Mouse (Mus musculus) kidney, adult 2 months (tissue): ENCODE measurements around the gene Pcyox1.

ENCODE experiments used
- CTCF ChIP-seq: fragments of 200-500 bp; conservative IDR thresholded peaks from 2 replicates; pipeline ENCODE4 v1.5.1; 2011; ENCODE audit warnings: low read depth, mild to moderate bottlenecking, control low read depth, low read length, moderate library complexity, mixed read lengths; ENCODE audit not compliant: insufficient read depth, insufficient read length
- POLR2A ChIP-seq: fragments of 200-500 bp; IDR thresholded peaks from one replicate; pipeline ENCODE4 v1.6.1; 2011; ENCODE audit warnings: low read depth, low read length, control low read depth

- TF ChIP-seq POLR2A (no peak), CTCF (no peak)
These were observed 2.8 kb downstream of the Pcyox1 start for GRCm38 (mm10) chr6:86394078-86394720.
